Mouse (Mus musculus): ENCODE data around the gene Hoxa2.

GRCm38 (mm10) chr6:52138576-52138975 lies 26.1 kb downstream of the Hoxa2 start:
- TF ChIP-seq CTCF (IDR thresholded peaks at IDR 0.05; ENCODE audit: low read depth) (no peak), EP300 (IDR thresholded peaks at IDR 0.05; ENCODE audit: low read depth) (no peak)

All from heart, postnatal 0 days (tissue).